Mouse (Mus musculus): ENCODE measurements around the gene Chrm2.

The Chrm2 gene

GRCm38 (mm10) chr6:36387612-36388400, at the start of gene Chrm2:
Chrm2 (plus strand) TSS chr6:36388084.
- no peak for DNase-seq

DNA sequence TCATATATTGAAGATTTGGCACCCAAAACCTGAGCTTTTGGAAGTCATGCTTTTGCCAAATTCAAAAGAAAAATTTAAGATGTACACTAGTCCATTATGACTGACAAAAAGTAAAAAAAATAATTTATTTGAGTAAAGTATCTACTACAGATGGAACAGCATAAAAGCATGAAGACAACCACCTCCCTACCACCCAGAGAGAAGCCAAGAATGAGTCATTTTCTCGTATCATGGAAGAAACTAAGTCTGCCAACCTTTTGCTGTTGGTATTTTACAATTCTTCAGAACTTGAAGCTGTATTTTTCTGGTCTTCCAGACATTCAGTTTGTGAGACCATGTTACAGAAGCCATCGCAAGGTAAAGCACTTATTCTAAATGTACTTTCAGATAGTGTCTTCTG, 13.9 kb upstream of the Chrm2 start:
- DNase-seq: no peak

DNA sequence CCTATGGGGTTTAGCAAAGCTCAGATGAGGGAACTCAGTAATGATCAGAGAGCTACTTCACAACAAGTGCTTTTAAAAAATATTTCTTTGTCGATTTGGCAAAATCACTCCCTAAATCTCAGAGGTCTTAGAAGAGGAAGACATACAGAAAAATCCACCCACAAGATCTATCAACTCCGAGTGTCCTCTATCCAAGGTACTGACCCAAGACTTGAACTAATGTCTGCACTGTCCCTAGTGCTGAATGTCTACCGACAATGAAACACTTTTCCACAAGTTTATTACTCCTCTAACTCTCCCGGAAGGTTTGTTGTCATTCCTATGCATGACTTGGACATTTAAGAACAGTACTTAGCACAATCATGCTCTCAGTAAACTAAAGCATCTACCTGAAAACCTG, 9.9 kb upstream of the Chrm2 start:
- no peak for DNase-seq

- no peak for DNase-seq
Measured at GRCm38 (mm10) chr6:36384102-36384501, 3.8 kb upstream of the Chrm2 start.

DNA sequence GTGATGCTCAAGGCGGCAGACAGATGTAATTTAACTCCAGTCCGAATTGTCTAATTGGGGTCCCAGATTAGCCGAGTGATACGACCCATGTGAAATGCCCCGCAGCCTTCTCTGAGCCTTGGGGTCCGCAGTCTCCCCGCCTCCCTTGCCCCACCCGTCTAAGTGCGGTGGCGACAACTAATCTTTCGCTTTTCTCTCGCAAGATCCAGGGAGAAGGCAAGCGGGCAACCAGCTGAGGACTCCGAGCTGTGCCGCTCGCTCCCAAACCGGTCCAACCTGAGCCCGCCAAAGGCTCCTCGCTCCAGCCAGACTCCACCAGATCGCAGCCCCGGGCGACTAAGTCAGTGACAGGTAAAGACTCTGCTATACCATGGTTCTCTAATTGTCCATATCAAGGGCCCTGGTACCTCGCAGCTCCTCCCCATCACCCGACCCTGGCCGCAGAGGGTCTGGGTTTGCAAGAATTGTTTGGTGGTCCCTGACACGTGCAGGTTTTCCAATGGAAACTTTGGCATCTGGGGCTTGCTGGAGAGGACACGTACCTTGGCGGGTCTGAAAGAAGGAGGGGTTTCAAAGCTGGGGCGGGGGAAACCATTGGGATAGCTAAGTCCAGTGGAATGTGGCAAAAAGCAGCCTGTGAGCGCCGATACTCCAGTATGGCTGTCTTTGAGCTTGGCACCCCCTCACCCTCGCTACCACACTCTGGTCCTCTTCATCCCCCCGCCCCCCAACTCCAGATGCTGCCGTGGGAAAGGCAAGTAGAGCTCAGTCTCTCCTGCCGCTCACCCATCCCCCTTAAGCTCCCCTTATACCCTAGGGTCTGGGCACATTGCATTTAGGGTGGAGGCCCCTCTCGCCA, 746 bp downstream of the Chrm2 start:
- no peak for DNase-seq

DNA sequence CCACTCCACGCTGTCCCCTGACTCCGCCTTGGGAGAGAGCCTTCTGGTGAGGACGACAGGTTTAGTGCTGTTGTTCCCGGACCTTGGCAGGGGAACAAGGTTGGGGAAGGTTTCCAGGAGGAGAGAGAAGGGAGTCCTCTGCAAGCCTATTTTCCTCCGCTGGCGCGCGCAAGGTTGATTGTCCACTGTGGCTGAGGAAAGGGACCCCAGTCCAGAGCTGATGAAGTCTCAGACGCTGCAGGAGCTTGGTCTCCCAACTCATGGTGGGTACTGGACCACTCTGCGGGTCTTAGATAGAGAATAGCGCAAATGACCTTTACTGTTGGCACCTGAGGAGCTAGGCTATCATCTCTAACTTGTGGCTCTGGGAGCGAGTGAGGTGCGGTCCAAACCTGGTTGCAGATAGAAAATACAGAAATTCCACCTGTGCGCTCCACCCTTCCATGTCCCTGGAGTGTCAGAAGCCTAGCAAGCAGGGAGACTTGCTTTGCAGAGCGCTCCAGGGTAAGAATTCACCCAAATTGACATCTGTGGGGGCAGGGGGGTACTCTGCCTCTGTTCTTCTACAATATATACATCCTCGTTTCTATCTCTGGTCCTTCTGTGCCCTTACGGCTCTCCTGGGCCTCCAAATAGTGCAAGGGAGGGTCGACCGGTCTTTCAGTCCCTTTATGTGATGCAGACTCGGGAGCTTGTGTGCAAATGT, 1.5 kb downstream of the Chrm2 start:
- no peak for DNase-seq

GRCm38 (mm10) chr6:36393705-36394104, 5.8 kb downstream of the Chrm2 start:
- DNase-seq: no peak

GRCm38 (mm10) chr6:36405139-36405538, 17.3 kb downstream of the Chrm2 start:
- no peak for DNase-seq

DNA sequence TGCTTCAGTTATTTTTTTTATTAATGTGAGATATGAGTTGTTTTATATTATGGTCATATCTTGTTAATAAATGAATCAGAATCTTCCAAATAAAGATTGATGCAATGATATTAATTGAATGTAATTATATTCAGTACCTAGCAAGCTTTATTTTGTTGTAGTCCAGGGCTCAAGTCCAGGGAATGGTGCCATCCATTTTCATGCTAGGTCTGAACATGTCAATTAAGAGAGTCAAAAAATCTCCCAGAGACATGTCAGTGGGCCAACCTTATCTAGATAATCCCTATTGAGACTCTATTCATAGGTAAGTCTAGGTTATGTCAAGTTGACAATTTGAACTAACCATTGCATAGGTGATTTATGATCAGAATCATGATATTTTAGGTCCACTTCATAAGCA, 21.1 kb downstream of the Chrm2 start:
- DNase-seq: no peak

DNA sequence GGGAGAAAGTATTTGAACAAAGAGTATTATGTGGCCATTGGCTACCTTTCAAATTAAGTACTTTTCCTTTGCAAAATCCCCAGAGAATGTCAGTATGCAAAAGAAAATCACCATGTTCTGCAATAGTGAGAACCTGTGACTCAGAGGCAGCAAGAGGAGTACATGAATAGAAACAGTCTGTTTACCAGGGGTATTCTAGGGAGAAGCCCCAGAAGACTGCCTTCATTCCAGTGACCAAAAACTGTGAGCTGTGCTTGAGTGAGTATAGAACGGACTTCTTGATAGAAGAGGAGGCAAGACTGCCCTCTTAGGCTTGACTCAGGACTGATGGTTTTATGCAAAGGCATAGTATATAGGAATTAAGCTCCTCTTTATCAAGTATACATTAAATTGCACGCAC, 22.2 kb downstream of the Chrm2 start:
- no peak for DNase-seq

DNA sequence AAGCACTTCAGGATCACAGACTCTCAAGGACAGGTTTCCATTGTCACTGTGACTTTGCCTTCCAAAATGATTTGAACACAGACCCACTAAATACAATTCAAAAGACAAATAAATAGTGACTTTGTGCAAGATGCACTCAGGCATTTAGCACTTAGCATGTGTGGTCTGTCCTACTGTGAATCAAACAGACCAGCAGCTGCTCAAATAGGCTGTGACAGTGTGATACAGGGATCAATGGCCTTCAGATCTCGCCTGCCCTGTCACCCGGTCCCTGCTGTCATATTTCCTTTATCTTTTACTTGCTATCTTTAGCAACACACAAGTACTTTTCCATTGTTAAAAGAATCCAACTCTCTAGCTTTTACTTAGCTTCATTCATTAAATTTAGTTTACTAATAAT, 31.8 kb downstream of the Chrm2 start:
- DNase-seq: no peak

DNA sequence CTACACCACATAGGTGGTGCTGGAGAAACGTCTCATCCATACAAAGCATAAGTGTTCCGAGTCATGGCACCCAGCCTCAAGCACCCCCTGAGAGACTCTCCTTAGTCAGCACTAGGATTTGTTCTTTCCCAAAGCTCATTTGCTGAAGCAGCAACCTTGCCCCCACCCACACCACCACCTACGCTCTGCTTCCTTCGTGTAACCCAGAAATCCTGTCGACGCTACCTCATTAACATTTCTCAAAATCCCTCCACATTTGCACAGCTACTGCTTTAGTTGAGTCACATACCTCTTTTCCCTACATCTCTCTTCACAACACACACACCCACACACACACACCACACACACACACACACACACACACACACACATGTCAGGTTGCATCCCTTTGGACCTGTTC, 50.1 kb downstream of the Chrm2 start:
- no peak for DNase-seq

DNA sequence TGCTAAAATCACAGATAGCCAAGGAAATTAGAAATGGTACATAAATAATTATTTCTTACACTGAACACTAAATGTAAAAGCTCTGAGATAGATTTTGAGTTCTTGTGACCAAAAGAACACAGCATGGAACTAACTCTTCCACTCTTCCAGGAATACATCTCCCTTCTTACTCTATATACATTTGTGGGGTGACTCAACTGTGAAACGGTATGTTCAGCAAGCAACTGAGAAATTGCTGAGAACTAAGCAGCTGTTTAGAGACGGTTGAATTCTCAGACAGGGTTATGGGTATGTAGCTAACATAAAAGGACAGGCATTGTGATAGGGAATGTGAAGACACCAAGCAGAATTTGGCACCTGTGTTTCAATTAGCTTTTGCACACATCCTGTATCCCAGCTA, 51.3 kb downstream of the Chrm2 start:
- no peak for DNase-seq

DNA sequence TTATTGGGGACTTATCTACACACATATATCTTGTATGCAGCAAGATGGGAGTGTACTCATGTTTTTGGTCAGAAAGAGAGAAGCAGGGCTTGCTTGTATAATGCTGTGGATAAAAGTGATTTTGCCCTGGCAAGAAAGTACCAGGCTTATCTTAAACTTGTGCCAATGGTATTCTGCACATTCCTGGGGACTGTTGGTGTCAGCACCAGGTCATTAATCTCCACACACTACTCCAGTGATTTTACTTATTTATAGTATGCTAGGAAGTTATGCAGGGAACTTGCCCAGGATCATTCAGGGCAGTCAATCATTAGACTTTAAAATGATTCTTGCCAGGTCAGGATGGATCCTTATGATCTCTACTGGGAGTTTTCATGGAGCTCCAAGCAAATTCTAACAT, 63.6 kb downstream of the Chrm2 start:
- no peak for DNase-seq

GRCm38 (mm10) chr6:36455071-36455470, 67.2 kb downstream of the Chrm2 start:
- DNase-seq: no peak

DNA sequence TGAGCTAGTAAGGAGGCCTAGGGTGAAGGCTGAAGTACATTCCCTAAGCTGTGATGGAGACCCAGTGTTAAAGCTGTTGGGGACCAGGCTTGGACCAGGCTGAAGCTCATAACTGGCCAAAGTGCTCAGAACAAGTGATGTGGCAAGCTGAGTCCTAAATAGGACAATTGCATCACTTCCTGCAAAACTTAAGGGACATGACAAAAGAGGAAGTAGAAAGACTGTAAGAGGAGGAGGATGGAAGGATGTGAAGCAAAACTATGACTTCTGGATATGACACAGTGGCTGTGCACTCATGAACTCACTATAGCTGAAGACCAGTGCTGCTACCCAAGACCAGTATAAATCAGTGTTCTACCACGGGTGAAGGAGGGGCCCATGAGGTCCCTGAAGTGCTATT, 69.1 kb downstream of the Chrm2 start:
- DNase-seq: no peak

GRCm38 (mm10) chr6:36464008-36464407, 76.1 kb downstream of the Chrm2 start:
- no peak for DNase-seq

DNA sequence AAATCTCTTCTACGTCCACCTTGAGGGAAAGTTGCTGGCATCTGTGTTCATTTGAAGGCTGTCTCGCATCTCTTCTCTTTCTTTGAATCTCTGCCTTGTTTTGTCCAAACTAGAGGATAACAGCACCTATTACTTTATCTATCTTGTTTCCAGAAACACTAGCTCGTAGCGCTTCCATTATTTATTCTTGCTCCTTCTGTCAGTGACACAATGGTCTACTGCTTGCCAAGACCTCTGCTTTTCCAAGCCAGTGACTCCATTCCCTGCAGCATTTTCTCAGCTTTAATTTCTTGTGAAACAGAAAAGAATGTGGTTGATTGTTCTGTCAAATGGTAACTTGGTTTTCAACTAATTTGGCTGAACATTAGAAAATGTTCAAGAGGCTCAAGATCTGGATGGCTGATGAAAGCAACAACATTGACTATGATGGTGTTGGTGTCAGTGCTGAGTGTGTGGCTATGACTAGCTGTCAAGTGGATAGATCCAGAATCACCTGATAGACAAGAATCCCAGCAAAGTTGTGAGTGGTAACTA, 96.3 kb downstream of the Chrm2 start:
- DNase-seq: no peak

DNA sequence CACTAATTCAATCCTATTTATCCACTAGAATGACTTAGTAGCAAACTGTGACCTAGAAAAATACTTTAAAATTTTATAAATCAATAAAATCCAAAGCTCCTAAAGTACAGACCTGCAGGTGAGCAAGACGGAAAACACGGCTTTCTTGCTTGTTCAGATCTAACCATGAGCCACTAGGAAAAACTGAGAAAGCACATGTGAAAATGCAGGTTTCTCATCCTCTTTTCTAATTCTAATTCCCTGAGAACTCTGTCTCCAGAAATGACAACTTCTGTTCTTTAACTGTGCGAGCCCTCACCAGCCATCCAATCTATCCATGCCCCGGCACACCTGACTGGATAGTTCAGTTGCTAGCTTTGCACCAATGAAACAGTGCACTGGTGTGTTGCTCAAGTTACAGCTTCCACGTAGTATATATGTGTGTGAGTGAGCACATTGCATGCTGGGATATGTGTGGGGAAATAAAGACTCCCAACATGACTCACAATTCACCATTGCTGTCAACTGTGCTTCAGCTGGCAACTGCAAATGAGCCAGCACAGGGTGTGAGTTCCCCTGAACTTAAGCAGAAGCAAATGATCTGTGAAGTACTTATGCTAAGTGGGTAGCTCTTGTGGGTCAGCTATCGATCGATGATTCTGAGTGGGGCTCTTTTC, 119.3 kb downstream of the Chrm2 start:
- DNase-seq: no peak

GRCm38 (mm10) chr6:36507946-36508345, 120.1 kb downstream of the Chrm2 start:
- DNase-seq: no peak

DNA sequence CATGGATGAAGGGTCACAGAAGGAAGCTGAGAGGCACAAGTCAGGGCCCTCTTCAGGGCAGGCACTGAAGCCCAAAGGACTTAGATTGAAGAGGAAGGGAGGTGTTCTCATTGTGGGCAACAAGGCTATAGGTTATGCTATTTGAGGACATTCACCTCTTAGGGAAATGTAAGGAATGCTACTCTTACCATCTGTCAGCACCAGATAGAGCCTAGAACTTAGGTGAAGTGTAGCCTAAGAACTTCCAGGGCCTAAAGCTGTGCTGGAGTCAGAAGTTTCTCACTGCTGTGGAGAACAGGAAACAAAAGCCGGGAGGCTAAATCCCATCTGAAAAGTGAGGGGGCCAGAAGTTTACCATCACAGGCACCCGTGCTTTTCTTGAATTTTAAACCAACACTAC, 120.6 kb downstream of the Chrm2 start:
- DNase-seq: no peak

- DNase-seq: no peak
Measured at GRCm38 (mm10) chr6:36516508-36516907, 128.6 kb downstream of the Chrm2 start.

- no peak for DNase-seq
Measured at GRCm38 (mm10) chr6:36517242-36517641, 129.4 kb downstream of the Chrm2 start.
